Comparison of ENCODE assay signal across 8 mouse cellular contexts in genomic region chr9:21511052-21511451, GRCm38 (mm10). TPM values are rescaled to one million over a fixed set of nuclear protein-coding genes. Genes with fewer than 3 reads are reported as not detected.
A peak's percentile ranks its signal among the peaks of the same experiment; 100 is the strongest.
DNase-seq lines count a peak whose midpoint lies in the region; ATAC-seq and TF ChIP-seq lines count a peak whose summit lies in the region.
"Had no signal": no experiment of that assay in that cellular context is flagged by ENCODE, and none has a peak within 500 bp of the region (broad histone marks: within the 10 kb centered on the region; RNA-seq: fewer than 3 reads in every experiment).

No protein-coding gene starts in this region.

- no peaks in the 10 kb centered on the region for H3K9me3 ChIP-seq in liver, embryonic 11.5 days (ENCODE audit: control insufficient read depth, low read length)
- peaks cover 4% of the 10 kb centered on the region; the same call in 1 of the 2 replicates for H3K9me3 ChIP-seq in forebrain, embryonic 10.5 days
- no peaks in the 10 kb centered on the region for H3K9me3 ChIP-seq in intestine, postnatal 0 days (ENCODE audit: control insufficient read depth)
- no peaks in the 10 kb centered on the region for H3K9me3 ChIP-seq in neural tube, embryonic 14.5 days (ENCODE audit: control insufficient read depth, low read length)

- WGBS in liver, embryonic 11.5 days, result 71% methylated on average over 9 of the region's 9 CpGs
- 83% methylated on average over 9 of the region's 9 CpGs for WGBS in forebrain, embryonic 10.5 days
- WGBS in intestine, postnatal 0 days, result 70% methylated on average over 9 of the region's 9 CpGs
- WGBS in neural tube, embryonic 14.5 days, result 81% methylated on average over 9 of the region's 9 CpGs

- no peak for TF ChIP-seq CTCF in intestine, postnatal 0 days (IDR thresholded peaks at IDR 0.05; ENCODE audit: low read depth)

- peaks cover 25% of the 10 kb centered on the region for H3K36me3 ChIP-seq in liver, embryonic 11.5 days (ENCODE audit: control insufficient read depth, insufficient read depth, low read length)
- H3K36me3 ChIP-seq in forebrain, embryonic 10.5 days (replicated peaks), result peaks cover 32% of the 10 kb centered on the region
- peaks cover 22% of the 10 kb centered on the region for H3K36me3 ChIP-seq in intestine, postnatal 0 days (ENCODE audit: control insufficient read depth, insufficient read depth)
- peaks cover 15% of the 10 kb centered on the region for H3K36me3 ChIP-seq in neural tube, embryonic 14.5 days (ENCODE audit: control insufficient read depth, insufficient read depth, low read length)

- H3K4me3 ChIP-seq in liver, embryonic 11.5 days (ENCODE audit: low read depth, low read length), result peak overlapping the region; percentile 74
- peak overlapping the region; percentile 80 for H3K4me3 ChIP-seq in forebrain, embryonic 10.5 days
- H3K4me3 ChIP-seq in intestine, postnatal 0 days (ENCODE audit: low read depth, low read length), result no peak overlapping the region
- H3K4me3 ChIP-seq in neural tube, embryonic 14.5 days (ENCODE audit: low read depth, low read length), result peak overlapping the region; percentile 60

- H3K9ac ChIP-seq in liver, embryonic 11.5 days (ENCODE audit: low read depth, low read length), result peak overlapping the region; percentile 82
- no peak overlapping the region for H3K9ac ChIP-seq in intestine, postnatal 0 days (ENCODE audit: low read depth, low read length)
- H3K9ac ChIP-seq in neural tube, embryonic 14.5 days (replicated peaks; ENCODE audit: low read depth, low read length), result peak overlapping the region; percentile 71

- H3K27me3 ChIP-seq in liver, embryonic 11.5 days (replicated peaks; ENCODE audit: control insufficient read depth, insufficient read depth, low read length), result no peaks in the 10 kb centered on the region
- no peaks in the 10 kb centered on the region for H3K27me3 ChIP-seq in forebrain, embryonic 10.5 days (ENCODE audit: poor library complexity, severe bottlenecking)
- H3K27me3 ChIP-seq in intestine, postnatal 0 days (replicated peaks; ENCODE audit: control insufficient read depth, insufficient read depth, low read length), result no peaks in the 10 kb centered on the region
- H3K27me3 ChIP-seq in neural tube, embryonic 14.5 days (ENCODE audit: control insufficient read depth, insufficient read depth, low read length), result no peaks in the 10 kb centered on the region

- H3K4me2 ChIP-seq in liver, embryonic 11.5 days, result peak overlapping the region; percentile 82
- H3K4me2 ChIP-seq in intestine, postnatal 0 days (replicated peaks; ENCODE audit: low read depth), result peak overlapping the region; percentile 67; the same call in 1 of the 2 replicates
- peak overlapping the region; percentile 66 for H3K4me2 ChIP-seq in neural tube, embryonic 14.5 days (ENCODE audit: low read depth, low read length)

- H3K27ac ChIP-seq in liver, embryonic 11.5 days (ENCODE audit: low read depth, low read length), result peak overlapping the region; percentile 51; the same call in 1 of the 2 replicates
- peak overlapping the region; percentile 95 for H3K27ac ChIP-seq in forebrain, embryonic 10.5 days
- H3K27ac ChIP-seq in intestine, postnatal 0 days (ENCODE audit: low read depth, low read length), result no peak overlapping the region
- H3K27ac ChIP-seq in neural tube, embryonic 14.5 days (ENCODE audit: low read depth, low read length), result peak overlapping the region; percentile 91

- no peak for DNase-seq in liver, embryonic 11.5 days (ENCODE audit: low spot score)
- DNase-seq in liver, result no peak
- no peak for DNase-seq in forebrain, embryonic 10.5 days (ENCODE audit: extremely low spot score, low spot score)
- no peak for DNase-seq in gastrocnemius, postnatal 36 days
- no peak for DNase-seq in thymus, postnatal 25 days
- DNase-seq: gastrocnemius, postnatal 25 days had no signal

- H3K4me1 ChIP-seq in liver, embryonic 11.5 days (replicated peaks; ENCODE audit: control insufficient read depth, insufficient read depth, low read length), result peaks cover 11% of the 10 kb centered on the region
- peaks cover 23% of the 10 kb centered on the region for H3K4me1 ChIP-seq in forebrain, embryonic 10.5 days
- H3K4me1 ChIP-seq in intestine, postnatal 0 days (replicated peaks; ENCODE audit: control insufficient read depth, insufficient read depth, low read length), result no peaks in the 10 kb centered on the region
- peaks cover 14% of the 10 kb centered on the region for H3K4me1 ChIP-seq in neural tube, embryonic 14.5 days (ENCODE audit: control insufficient read depth, insufficient read depth, low read length)

- intact Hi-C loops in gastrocnemius, postnatal 36 days (cut with DNase I), result no loop called here

- ATAC-seq in liver, embryonic 11.5 days (replicated peaks; ENCODE audit: low FRiP score), result no peak
- ATAC-seq in intestine, postnatal 0 days, result no peak
- no peak for ATAC-seq in neural tube, embryonic 14.5 days (ENCODE audit: low read depth)

RNA-seq across cellular contexts. Expression of gene Tmed1, which starts 1.0 kb away (rescaled TPM):
- polyA plus RNA-seq in liver, embryonic 11.5 days (2014; fragmentation: Nextera tagmentation; extraction: Ambion mirVana), result 68.6 and 70.2 TPM in 2 replicates
- 116 and 119 TPM in 2 replicates for polyA plus RNA-seq in forebrain, embryonic 10.5 days (2016; fragmentation: Nextera tagmentation; extraction: Ambion mirVana)
- 31.1 and 31.4 TPM in 2 replicates for polyA plus RNA-seq in intestine, postnatal 0 days (2015; fragmentation: Nextera tagmentation; extraction: Ambion mirVana)
- 42.2 and 45.7 TPM in 2 replicates for polyA plus RNA-seq in neural tube, embryonic 14.5 days (2014; fragmentation: Nextera tagmentation; extraction: Ambion mirVana)
- 10 to 100 TPM; 24.4 to 34.9 TPM for total RNA-seq in gastrocnemius, postnatal 36 days (2021)

RNA-seq across cellular contexts. Expression of gene AB124611, which starts 14.9 kb away (rescaled TPM):
- 3.7 and 4.3 TPM in 2 replicates for polyA plus RNA-seq in liver, embryonic 11.5 days (2014; fragmentation: Nextera tagmentation; extraction: Ambion mirVana)
- 4.4 and 5.1 TPM in 2 replicates for polyA plus RNA-seq in forebrain, embryonic 10.5 days (2016; fragmentation: Nextera tagmentation; extraction: Ambion mirVana)
- 0.43 and 1.1 TPM in 2 replicates for polyA plus RNA-seq in intestine, postnatal 0 days (2015; fragmentation: Nextera tagmentation; extraction: Ambion mirVana)
- polyA plus RNA-seq in neural tube, embryonic 14.5 days (2014; fragmentation: Nextera tagmentation; extraction: Ambion mirVana), result 2.5 and 3.0 TPM in 2 replicates
- under 1 TPM; 0.59 to 0.72 TPM for total RNA-seq in gastrocnemius, postnatal 36 days (2021)

RNA-seq across cellular contexts. Expression of gene Carm1, which starts 35.6 kb away (rescaled TPM):
- polyA plus RNA-seq in liver, embryonic 11.5 days (2014; fragmentation: Nextera tagmentation; extraction: Ambion mirVana), result 54.9 TPM in 2 replicates
- 58.3 and 59.8 TPM in 2 replicates for polyA plus RNA-seq in forebrain, embryonic 10.5 days (2016; fragmentation: Nextera tagmentation; extraction: Ambion mirVana)
- 10.0 and 11.9 TPM in 2 replicates for polyA plus RNA-seq in intestine, postnatal 0 days (2015; fragmentation: Nextera tagmentation; extraction: Ambion mirVana)
- 30.1 and 36.4 TPM in 2 replicates for polyA plus RNA-seq in neural tube, embryonic 14.5 days (2014; fragmentation: Nextera tagmentation; extraction: Ambion mirVana)
- total RNA-seq in gastrocnemius, postnatal 36 days (2021), result 10 to 100 TPM; 63.0 to 65.2 TPM
